Mouse (Mus musculus) forebrain, embryonic 11.5 days (tissue): Measurements from ENCODE around the gene Trp53. TPM values are rescaled to one million over a fixed set of nuclear protein-coding genes. Genes with fewer than 3 reads are reported as not detected.
"Not testable (repeated sequence)": the region's sequence is repeated elsewhere in the genome, so short reads cannot be mapped to it uniquely, and the experiment has no call there.

ENCODE experiments used
- ATAC-seq: fragments of 200-750 bp; cut with Nextera tagmentation; replicated peaks from 2 replicates; pipeline ENCODE4 v1.8.0; 2017; ENCODE audit warnings: moderate TSS enrichment; ENCODE audit not compliant: low FRiP score
- DNase-seq: peaks from one replicate; pipeline ENCODE4 v3.0.0-alpha.2; 2017; ENCODE audit warnings: low spot score
- H3K27ac ChIP-seq: fragments of 300-500 bp; sonication (generic); 2 replicates; pipeline ENCODE4 v1.5.1; 2014; ENCODE audit warnings: low read depth, low read length
- H3K27me3 ChIP-seq: fragments of 300-500 bp; sonication (generic); 2 replicates; pipeline ENCODE4 v1.6.1; 2014; ENCODE audit warnings: mild to moderate bottlenecking, low read length, mixed read lengths; ENCODE audit not compliant: control insufficient read depth, insufficient read depth
- H3K36me3 ChIP-seq: fragments of 300-500 bp; sonication (generic); 2 replicates; pipeline ENCODE4 v1.6.1; 2014; ENCODE audit warnings: mild to moderate bottlenecking, low read length, moderate library complexity, mixed read lengths; ENCODE audit not compliant: control insufficient read depth, insufficient read depth
- H3K4me1 ChIP-seq: fragments of 300-500 bp; sonication (generic); replicated peaks from 2 replicates; pipeline ENCODE4 v1.6.1; 2014; ENCODE audit warnings: low read length, mixed read lengths; ENCODE audit not compliant: control insufficient read depth, insufficient read depth
- H3K4me2 ChIP-seq: fragments of 300-500 bp; sonication (generic); 2 replicates; pipeline ENCODE4 v1.6.1; 2014; ENCODE audit warnings: low read depth, mild to moderate bottlenecking, low read length, moderate library complexity, mixed read lengths; ENCODE audit not compliant: severe bottlenecking
- H3K4me3 ChIP-seq: fragments of 300-500 bp; sonication (generic); 2 replicates; pipeline ENCODE4 v1.5.1; 2014; ENCODE audit warnings: low read depth, low read length
- H3K9ac ChIP-seq: fragments of 300-500 bp; sonication (generic); 2 replicates; pipeline ENCODE4 v1.6.1; 2014; ENCODE audit warnings: low read length
- H3K9me3 ChIP-seq: fragments of 300-500 bp; sonication (generic); 2 replicates; pipeline ENCODE4 v1.6.1; 2016; ENCODE audit warnings: low read length, mixed read lengths; ENCODE audit not compliant: control insufficient read depth
- WGBS: fragments of 180-500 bp; shearing (Covaris S2); extraction: QIAGEN DNeasy Blood & Tissue Kit; methylation state at CpG from one replicate; pipeline ENCODE4 v1.1.7; 2014; 5-methylcytosine and 5-hydroxymethylcytosine counted together
- polyA plus RNA-seq: library from polyadenylated mRNA; unstranded; fragments of >200 nt; fragmentation: Nextera tagmentation; extraction: Ambion mirVana; gene quantifications from 2 replicates; pipeline ENCODE4 v1.2.1, GENCODE M21; 2014

Trp53 gene
- polyA plus RNA-seq, 1 experiment from 2014 or later: 168 TPM

GRCm38 (mm10) chr11:69620394-69621081, 40.4 kb downstream of the Trp53 start:
- 87% methylated on average over 7 of the region's 7 CpGs for WGBS
- Histone ChIP-seq H3K27me3 (no peaks in the 10 kb centered on the region), H3K4me2 (no peak overlapping the region), H3K4me3 (no peak overlapping the region), H3K9me3 (no peaks in the 10 kb centered on the region), H3K36me3 (no peaks in the 10 kb centered on the region), H3K4me1 (peaks cover 7% of the 10 kb centered on the region), H3K27ac (no peak overlapping the region), H3K9ac (no peak overlapping the region)
- DNase-seq (no peak), ATAC-seq (no peak)

GRCm38 (mm10) chr11:69621571-69622268, 41.6 kb downstream of the Trp53 start, which contains the start of gene Sat2:
Sat2 (plus strand) TSS chr11:69622024.
- 1% methylated on average over 20 of the region's 20 CpGs for WGBS
- ATAC-seq (peak; percentile 90), DNase-seq (peak; percentile 87)
- Histone ChIP-seq H3K27ac (no peak within 1 kb of the TSS), H3K9ac (peak within 1 kb of the TSS; percentile 67), H3K9me3 (no peaks in the 10 kb centered on the region), H3K27me3 (no peaks in the 10 kb centered on the region), H3K4me2 (peak within 1 kb of the TSS; percentile 78), H3K4me1 (peaks cover 7% of the 10 kb centered on the region), H3K36me3 (no peaks in the 10 kb centered on the region), H3K4me3 (peak within 1 kb of the TSS; percentile 38)

GRCm38 (mm10) chr11:69622406-69622805, 42.2 kb downstream of the Trp53 start:
- 39% methylated on average over 6 of the region's 6 CpGs for WGBS
- ATAC-seq: no peak
- Histone ChIP-seq H3K9me3 (no peaks in the 10 kb centered on the region), H3K27me3 (no peaks in the 10 kb centered on the region), H3K4me2 (peak overlapping the region; percentile 78), H3K9ac (peak overlapping the region; percentile 67), H3K36me3 (no peaks in the 10 kb centered on the region), H3K4me3 (peak overlapping the region; percentile 38), H3K4me1 (peaks cover 7% of the 10 kb centered on the region), H3K27ac (no peak overlapping the region)
- no peak for DNase-seq

- Histone ChIP-seq H3K4me1 (peaks cover 7% of the 10 kb centered on the region), H3K9me3 (no peaks in the 10 kb centered on the region), H3K4me3 (no peak overlapping the region), H3K4me2 (peak overlapping the region; percentile 78; the same call in 1 of the 2 replicates), H3K36me3 (no peaks in the 10 kb centered on the region), H3K9ac (no peak overlapping the region; the same call in 1 of the 2 replicates), H3K27me3 (no peaks in the 10 kb centered on the region), H3K27ac (no peak overlapping the region)
- 79% methylated on average over 4 of the region's 4 CpGs for WGBS
- no peak for DNase-seq
- no peak for ATAC-seq
Measured at GRCm38 (mm10) chr11:69623006-69623405, 42.8 kb downstream of the Trp53 start.

- H3K9me3 ChIP-seq, DNase-seq, H3K4me1 ChIP-seq, H3K9ac ChIP-seq, H3K4me3 ChIP-seq, H3K4me2 ChIP-seq, H3K27me3 ChIP-seq, H3K36me3 ChIP-seq, H3K27ac ChIP-seq, ATAC-seq: not testable (repeated sequence)
- 81% methylated on average over 2 of the region's 2 CpGs for WGBS
Measured at GRCm38 (mm10) chr11:69624339-69624738, 44.2 kb downstream of the Trp53 start.

- no peak overlapping the region for H3K4me3 ChIP-seq
- ATAC-seq (no peak), DNase-seq (peak; percentile 92)
- no peak overlapping the region for H3K27ac ChIP-seq
- H3K4me1 ChIP-seq: peaks cover 6% of the 10 kb centered on the region; the same call in 1 of the 2 replicates
- no peaks in the 10 kb centered on the region for H3K9me3 ChIP-seq
- no peaks in the 10 kb centered on the region for H3K36me3 ChIP-seq
- H3K9ac ChIP-seq: no peak overlapping the region
- H3K4me2 ChIP-seq: no peak overlapping the region
- H3K27me3 ChIP-seq: no peaks in the 10 kb centered on the region
- 37% methylated on average over 6 of the region's 6 CpGs for WGBS
Measured at GRCm38 (mm10) chr11:69628286-69628685, 48.1 kb downstream of the Trp53 start.

GRCm38 (mm10) chr11:69629802-69630201, 49.6 kb downstream of the Trp53 start:
- Histone ChIP-seq H3K9ac (no peak overlapping the region), H3K4me2 (no peak overlapping the region), H3K4me1 (peaks cover 6% of the 10 kb centered on the region; the same call in 1 of the 2 replicates), H3K36me3 (no peaks in the 10 kb centered on the region; the same call in 1 of the 2 replicates), H3K9me3 (no peaks in the 10 kb centered on the region), H3K27ac (no peak overlapping the region), H3K4me3 (no peak overlapping the region), H3K27me3 (no peaks in the 10 kb centered on the region)
- WGBS: 54% methylated on average over 1 of the region's 1 CpGs
- DNase-seq: no peak
- no peak for ATAC-seq

- Histone ChIP-seq H3K9ac (peak within 1 kb of the TSS; percentile 98), H3K27me3 (no peaks in the 10 kb centered on the region), H3K4me3 (peak within 1 kb of the TSS; percentile 99), H3K27ac (peak within 1 kb of the TSS; percentile 91), H3K4me1 (peaks cover 7% of the 10 kb centered on the region; the same call in 1 of the 2 replicates), H3K4me2 (peak within 1 kb of the TSS; percentile 61), H3K9me3 (no peaks in the 10 kb centered on the region), H3K36me3 (no peaks in the 10 kb centered on the region; the same call in 1 of the 2 replicates)
- ATAC-seq (peak; percentile 99), DNase-seq (peak; percentile 100)
- WGBS: under 1% methylated on average over 42 of the region's 56 CpGs
Measured at GRCm38 (mm10) chr11:69632284-69633089, 52.3 kb downstream of the Trp53 start, which contains the start of gene Fxr2. Fxr2 (plus strand) TSS chr11:69632990.
